Mouse (Mus musculus) T-cell, adult 2 months (primary cell): ENCODE data around the gene Trim62.

Experiments used
- DNase-seq: peaks from one replicate; pipeline ENCODE4 v3.0.0; 2022; ENCODE audit warnings: low spot score

Gene Trim62

GRCm38 (mm10) chr4:128886571-128886970 lies 3.2 kb downstream of the Trim62 start:
- DNase-seq = no peak

- no peak for DNase-seq
Observed at GRCm38 (mm10) chr4:128887026-128887425, 3.6 kb downstream of the Trim62 start.

- DNase-seq = no peak
Observed at GRCm38 (mm10) chr4:128887641-128888091, 4.3 kb downstream of the Trim62 start.

- DNase-seq = no peak
Observed at GRCm38 (mm10) chr4:128888436-128888990, 5.1 kb downstream of the Trim62 start.

- DNase-seq = no peak
Observed at GRCm38 (mm10) chr4:128889752-128890630, 6.6 kb downstream of the Trim62 start.

GRCm38 (mm10) chr4:128891157-128891556 lies 7.8 kb downstream of the Trim62 start:
- no peak for DNase-seq

GRCm38 (mm10) chr4:128891746-128892145 lies 8.4 kb downstream of the Trim62 start:
- DNase-seq = no peak

- no peak for DNase-seq
Observed at GRCm38 (mm10) chr4:128892188-128892587, 8.8 kb downstream of the Trim62 start.

- DNase-seq = no peak
Observed at GRCm38 (mm10) chr4:128894112-128894511, 10.7 kb downstream of the Trim62 start.

GRCm38 (mm10) chr4:128895841-128896240 lies 12.5 kb downstream of the Trim62 start:
- no peak for DNase-seq

- DNase-seq = no peak
Observed at GRCm38 (mm10) chr4:128896667-128897066, 13.3 kb downstream of the Trim62 start.

GRCm38 (mm10) chr4:128897911-128898421 lies 14.6 kb downstream of the Trim62 start:
- no peak for DNase-seq

GRCm38 (mm10) chr4:128899332-128899731 lies 16.0 kb downstream of the Trim62 start:
- DNase-seq = no peak

GRCm38 (mm10) chr4:128900484-128900883 lies 17.1 kb downstream of the Trim62 start:
- no peak for DNase-seq

GRCm38 (mm10) chr4:128902390-128902789 lies 19.0 kb downstream of the Trim62 start:
- DNase-seq = no peak

- no peak for DNase-seq
Observed at GRCm38 (mm10) chr4:128904035-128904800, 20.8 kb downstream of the Trim62 start.

- DNase-seq = no peak
Observed at GRCm38 (mm10) chr4:128905251-128905650, 21.9 kb downstream of the Trim62 start.

GRCm38 (mm10) chr4:128906757-128907156 lies 23.4 kb downstream of the Trim62 start:
- DNase-seq = no peak

GRCm38 (mm10) chr4:128907238-128907968 lies 24.0 kb downstream of the Trim62 start:
- no peak for DNase-seq

GRCm38 (mm10) chr4:128908586-128909377 lies 25.4 kb downstream of the Trim62 start:
- peak; percentile 30 for DNase-seq

- no peak for DNase-seq
Observed at GRCm38 (mm10) chr4:128909378-128909831, 26.0 kb downstream of the Trim62 start.
